Mouse (Mus musculus) urinary bladder, postnatal 25 days (tissue): ENCODE data around the gene Prkn.

Experiments used
- DNase-seq: peaks from one replicate; pipeline ENCODE4 v3.0.0; 2022; ENCODE audit warnings: low spot score

Prkn gene

DNA sequence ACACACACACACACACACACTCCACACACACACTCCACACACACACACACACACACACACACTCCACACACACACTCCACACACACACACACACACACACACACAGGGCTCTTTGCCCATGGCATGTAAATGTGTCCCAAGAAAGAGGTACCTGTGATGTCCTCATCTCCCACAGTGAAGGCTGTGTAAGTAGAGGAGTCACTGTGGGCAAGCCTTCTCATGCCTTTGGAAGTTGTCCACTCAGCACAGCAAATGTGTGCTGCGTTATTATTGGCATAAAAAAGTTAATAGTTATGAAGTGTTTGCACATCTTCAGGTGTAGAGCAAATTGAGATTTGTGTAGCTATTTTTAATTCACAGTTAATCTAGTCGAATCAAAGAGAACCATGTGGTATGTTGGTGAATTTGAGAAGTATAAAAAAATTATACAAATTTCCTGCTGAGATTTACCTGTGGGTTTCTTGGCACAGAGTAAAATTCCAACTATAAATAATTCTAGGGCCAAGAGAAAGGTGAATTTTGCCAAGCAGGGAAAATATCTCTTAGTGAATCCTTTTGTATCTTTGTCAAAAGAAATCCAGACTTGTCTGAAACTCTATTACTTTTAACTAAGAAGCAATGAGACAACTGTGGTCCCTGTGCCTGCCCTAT, 562.2 kb downstream of the Prkn start:
- no peak for DNase-seq

DNA sequence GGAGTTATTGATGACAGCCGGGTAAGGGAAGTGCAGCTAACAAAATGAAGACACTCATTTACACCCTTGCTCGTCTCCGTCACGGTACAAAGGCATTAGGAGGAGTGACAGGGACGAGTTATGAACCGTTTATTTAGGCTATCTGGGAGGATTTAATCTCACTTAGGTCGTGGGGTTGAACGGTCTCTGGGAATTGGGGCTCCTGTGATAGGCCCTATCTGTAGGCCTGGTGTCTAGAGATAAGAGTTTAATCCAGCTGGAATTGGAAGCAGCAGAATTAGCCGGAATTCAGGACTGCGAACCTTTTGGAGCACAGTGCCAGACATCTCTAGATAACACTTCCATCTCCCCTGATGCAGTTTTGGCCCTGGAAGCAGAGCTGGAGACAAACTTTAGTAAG, 571.2 kb downstream of the Prkn start:
- DNase-seq: no peak

DNA sequence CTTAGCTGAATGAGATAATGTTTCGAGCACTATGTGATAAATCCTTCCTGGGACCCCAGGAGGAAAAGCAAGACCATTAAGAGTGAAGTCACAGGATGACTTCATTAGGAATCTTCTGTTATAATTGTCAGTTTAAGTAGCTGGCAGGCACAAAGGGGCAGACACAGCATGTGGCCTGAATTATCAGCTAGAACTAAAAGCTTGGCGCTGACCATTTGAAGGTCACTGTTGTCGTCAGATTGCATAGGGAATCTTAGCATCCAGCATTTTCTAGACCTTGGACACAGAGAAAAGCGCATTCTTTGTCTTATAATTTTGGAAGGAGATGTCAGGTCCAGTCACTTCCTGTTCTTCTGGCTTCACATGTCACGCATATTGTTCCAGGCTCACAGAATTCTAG, 573.5 kb downstream of the Prkn start:
- DNase-seq: no peak

DNA sequence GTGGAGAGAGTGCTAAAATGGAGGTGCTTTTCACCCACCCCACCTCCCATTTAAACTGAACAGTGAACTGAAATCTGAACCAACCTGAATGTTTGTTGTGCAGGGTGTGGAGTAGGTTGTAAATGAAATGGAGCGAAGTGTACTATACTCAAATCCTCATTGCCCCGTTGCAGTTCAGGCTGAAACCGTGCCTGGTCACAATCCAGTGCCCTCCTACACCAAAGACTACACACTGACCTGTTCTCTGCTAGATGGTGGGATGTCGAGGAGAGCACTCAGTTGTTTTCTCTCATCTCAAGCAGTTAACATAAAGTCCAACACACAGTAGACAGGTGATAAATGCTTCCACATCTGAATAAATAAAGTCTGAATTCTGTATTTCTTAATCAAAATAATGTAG, 574.1 kb downstream of the Prkn start:
- DNase-seq: no peak

GRCm38 (mm10) chr17:11417150-11417549, 577.0 kb downstream of the Prkn start:
- DNase-seq: no peak

DNA sequence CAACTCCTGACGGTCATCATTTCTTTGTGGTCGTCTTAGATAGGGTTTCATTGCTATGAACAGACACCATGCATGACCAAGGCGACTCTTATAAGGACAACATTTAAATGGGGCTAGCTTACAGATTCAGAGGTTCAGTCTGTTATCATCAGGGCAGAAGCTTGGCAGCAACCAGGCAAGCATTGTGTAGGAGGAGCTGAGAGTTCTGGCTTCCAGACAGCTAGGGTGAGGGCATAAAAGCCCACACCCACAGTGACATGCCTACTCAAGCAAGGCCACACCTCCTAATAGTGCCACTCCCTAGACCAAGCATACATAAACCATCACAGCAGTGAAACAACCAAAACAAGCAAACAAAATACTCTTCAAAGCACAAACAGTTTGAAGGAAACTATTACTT, 579.3 kb downstream of the Prkn start:
- DNase-seq: no peak

- DNase-seq: no peak
These were observed 580.7 kb downstream of the Prkn start for GRCm38 (mm10) chr17:11420839-11421238.

GRCm38 (mm10) chr17:11421264-11421940, 581.2 kb downstream of the Prkn start:
- no peak for DNase-seq

DNA sequence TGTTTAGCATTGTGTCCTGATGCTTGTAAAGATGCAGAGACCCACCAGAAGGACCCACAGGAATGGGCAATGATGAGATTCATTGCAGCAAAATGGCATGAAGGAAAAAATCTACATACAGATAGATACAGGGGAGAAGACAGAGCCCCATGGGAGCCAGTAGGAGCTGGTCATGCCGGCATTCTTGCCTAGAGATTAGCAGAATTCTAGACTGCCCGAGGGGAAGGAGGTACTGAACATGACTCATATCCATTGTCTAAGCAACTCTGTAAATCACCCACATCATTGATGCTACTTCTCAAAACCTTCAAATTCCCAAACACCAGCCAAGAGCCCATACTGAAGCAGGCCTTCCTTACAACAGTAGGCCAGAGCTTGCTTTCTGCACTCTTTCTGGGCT, 591.1 kb downstream of the Prkn start:
- DNase-seq: no peak

DNA sequence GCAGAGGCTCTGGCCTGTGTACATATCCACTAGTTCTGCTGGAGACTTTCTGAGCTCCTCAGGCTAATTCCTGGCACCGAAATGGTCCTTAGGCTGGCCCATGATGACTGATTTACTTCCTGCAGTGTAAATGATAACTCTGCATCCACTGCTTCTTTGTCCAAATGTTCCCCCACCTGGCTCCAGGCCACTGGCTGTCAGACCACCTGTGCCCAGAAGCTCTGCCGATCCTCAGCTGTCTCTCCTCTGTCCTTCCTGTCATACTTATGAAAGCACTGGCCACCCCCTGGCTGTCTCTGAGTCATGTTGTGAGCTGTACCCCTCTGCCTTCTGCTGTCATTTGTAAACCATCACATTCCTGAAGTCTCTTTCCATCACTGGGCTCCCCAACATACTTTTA, 592.4 kb downstream of the Prkn start:
- no peak for DNase-seq

- no peak for DNase-seq
These were observed 622.5 kb downstream of the Prkn start for GRCm38 (mm10) chr17:11462721-11463120.

- no peak for DNase-seq
These were observed 625.9 kb downstream of the Prkn start for GRCm38 (mm10) chr17:11466095-11466494.

DNA sequence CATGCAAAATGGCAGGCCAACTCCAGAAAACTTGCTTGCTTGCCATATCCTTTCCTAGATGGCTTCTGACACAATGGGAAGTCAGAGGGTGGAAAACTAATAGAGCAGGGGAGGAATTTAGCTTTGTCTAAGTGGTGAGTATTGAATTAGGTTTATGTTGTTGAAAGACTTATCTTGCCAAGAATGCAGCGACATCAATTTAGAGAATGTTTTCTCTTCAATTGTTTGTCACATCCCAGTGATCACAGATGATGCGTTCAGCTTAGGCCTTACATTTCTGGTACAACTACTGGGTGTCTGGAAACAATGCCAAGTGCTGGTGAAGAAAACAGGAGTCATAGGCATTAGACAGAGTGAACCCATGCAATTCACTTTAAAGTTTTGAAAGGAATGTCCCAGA, 628.4 kb downstream of the Prkn start:
- no peak for DNase-seq

- DNase-seq: no peak
These were observed 642.8 kb downstream of the Prkn start for GRCm38 (mm10) chr17:11483032-11483431.

GRCm38 (mm10) chr17:11490051-11490450, 649.9 kb downstream of the Prkn start:
- DNase-seq: no peak

GRCm38 (mm10) chr17:11502556-11502955, 662.4 kb downstream of the Prkn start:
- no peak for DNase-seq

- DNase-seq: no peak
These were observed 664.3 kb downstream of the Prkn start for GRCm38 (mm10) chr17:11504496-11504895.

- no peak for DNase-seq
These were observed 666.9 kb downstream of the Prkn start for GRCm38 (mm10) chr17:11507082-11507481.

DNA sequence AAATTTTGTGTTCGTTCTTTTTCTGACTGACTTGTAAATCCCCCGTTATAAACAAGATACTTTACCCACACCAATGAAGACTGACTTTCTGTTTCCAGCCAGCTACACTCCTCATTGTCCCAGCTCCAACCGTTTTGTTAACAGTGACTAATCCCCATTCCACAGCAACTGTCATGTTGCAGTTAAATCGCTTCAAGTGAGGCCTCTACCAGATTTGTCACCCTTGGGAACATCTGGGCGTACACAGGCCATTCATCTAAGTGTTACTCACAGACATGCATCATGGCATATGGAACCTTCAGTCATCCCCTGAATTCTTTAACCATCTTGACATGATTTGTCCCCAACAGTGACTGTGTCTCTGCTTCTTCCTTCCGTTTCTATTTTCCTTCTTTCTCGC, 669.9 kb downstream of the Prkn start:
- DNase-seq: no peak

DNA sequence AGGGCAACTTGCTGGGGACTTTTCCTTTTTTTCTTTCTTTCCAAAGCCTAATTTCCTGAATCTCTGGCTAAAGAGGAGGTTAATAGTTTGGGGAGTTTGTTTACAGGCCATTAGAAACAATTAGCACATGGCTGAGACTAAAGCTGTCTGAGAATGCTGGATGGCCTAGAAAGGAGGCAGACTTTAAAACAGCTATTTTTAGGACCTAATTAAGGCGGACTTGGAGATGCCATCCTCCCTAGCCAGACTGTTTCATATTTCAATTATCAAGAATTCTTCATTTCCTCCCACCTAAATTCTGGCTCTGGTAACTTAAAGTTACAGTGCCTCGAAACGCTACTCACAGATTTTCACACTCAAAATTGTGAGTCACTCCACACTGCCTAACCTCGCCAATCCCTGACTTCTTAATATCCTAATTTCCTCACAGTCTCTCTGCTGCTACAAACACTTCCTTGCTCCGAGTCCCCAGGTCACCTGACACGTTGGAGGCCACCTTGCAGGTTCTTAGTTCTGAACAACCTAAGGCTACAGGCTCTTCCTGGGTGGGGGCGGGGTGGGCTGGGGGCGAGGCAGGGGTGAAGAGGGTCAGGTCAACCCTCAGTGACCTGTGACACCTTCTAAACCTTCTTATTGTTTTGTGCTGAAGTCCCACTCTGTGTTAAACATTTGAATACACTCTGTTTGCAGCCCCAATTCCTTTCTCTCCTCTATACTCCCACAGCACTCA, 674.0 kb downstream of the Prkn start:
- no peak for DNase-seq

DNA sequence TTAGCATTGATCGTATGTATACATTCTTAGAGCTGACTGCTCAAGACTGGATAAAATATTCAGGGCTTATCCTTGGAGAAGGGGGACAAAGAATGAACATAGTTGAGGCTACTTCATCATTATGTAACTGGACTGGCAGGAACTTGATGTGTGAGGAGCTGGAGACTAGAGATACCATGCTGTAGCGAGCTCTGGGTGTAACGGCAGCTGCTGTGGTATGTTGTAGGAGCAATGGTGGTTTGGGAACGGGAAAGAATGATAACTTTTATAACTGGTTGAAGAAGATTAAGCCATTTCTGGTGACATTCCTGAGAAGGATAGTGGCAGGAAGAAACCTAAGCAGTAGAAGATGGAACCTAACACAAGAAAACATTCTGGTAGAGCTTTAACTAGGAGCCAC, 675.4 kb downstream of the Prkn start:
- no peak for DNase-seq

DNA sequence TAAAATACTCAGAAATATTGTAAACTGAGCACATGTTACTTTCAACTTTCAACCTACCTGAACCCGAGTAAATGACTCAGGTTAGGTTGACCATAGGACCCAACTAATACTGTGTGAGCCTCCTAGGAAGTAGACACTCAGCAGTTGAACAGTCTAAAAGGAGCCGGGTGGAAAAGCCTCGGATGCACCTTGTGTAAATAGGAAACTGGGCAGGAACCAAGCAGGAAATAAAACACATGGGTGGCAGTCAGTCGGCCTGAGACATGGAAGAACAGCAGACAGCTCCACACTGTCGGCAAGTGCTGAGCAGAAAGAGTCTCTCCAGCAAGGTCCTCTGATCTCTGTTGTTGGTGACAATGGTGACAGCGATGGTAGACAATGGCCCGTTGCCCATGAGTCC, 676.0 kb downstream of the Prkn start:
- DNase-seq: no peak

DNA sequence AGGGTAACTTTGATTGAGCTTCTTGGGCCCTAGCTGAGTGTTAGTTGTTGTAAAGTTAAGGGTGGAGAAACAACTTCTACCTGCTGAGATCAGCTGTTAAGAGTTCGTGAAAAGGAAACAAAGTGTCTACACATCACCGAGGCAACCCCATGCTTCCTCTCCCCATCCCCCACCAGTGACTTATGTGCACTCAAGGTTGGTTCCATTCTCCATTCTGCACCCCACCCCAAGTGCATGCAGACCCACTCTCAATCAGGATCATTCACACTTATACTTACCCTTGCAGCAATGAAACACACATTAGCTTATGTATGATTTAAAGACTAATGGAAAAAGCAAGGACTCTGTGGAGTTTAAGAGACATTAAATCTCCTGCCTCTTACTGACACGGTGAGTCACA, 691.9 kb downstream of the Prkn start:
- no peak for DNase-seq
